Mouse (Mus musculus) erythroblast, embryonic 14.5 days (primary cell): ENCODE data around the gene Sh2b3.

Experiments
- GATA1 ChIP-seq: IDR thresholded peaks from 2 replicates; pipeline ENCODE4 v1.6.1; 2012; ENCODE audit warnings: low read length, inconsistent platforms, mixed read lengths
- TAL1 ChIP-seq: IDR thresholded peaks from 3 replicates; pipeline ENCODE4 v1.6.1; 2012; ENCODE audit warnings: low read length, inconsistent platforms, mixed read lengths

- no peak for TF ChIP-seq GATA1
- TF ChIP-seq TAL1: no peak
These were observed 16.3 kb downstream of the Sh2b3 start for GRCm38 (mm10) chr5:121821116-121821515.
